Mouse (Mus musculus): ENCODE measurements at regions not wholly inside any gene's neighbourhood (a gene's known extent, or its start where the extent isn't known, plus 50 kb on each side); places are given as distances from the start of the nearest gene placed in this dataset.

DNA sequence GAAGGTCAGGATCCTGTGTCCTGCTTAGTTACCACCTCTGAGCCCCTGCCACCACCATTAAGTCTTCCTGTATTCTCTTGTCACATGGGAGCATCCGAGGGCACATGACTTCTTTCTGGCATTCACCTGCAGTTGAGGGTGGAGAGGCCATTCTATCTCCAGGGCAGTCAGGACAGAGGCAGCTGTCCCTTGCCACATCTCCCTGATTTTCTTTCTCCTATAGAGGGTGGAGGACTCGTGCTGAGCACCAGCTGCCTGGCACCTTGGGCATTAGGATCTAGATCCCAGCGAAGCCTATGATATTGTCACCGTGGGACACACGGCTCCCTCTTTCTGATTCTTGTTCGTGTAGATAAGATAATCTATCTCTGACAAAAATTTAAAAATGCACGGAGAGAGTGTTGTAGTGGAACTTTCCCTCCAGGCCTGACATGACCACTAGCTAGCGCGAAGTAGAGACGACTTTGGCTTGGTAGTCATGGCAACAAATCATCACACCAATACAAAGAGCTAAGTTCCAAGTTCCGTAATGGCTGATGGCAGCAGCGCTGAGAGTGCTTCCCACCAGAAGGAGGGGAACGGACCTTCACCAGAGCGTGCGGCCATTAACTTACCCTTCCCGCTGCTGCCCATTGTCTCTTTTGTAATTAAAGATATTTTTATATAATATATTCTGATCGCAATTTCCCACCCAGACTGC, 137.7 kb downstream of the Ipmk start:
- Histone ChIP-seq H3K27ac (no peak overlapping the region), H3K36me3 (ENCODE audit: insufficient read depth, low read length) (no peaks in the 10 kb centered on the region), H3K4me1 (replicated peaks; ENCODE audit: insufficient read depth, low read length) (no peaks in the 10 kb centered on the region), H3K9ac (ENCODE audit: low read depth, low read length) (no peak overlapping the region), H3K9me3 (replicated peaks; ENCODE audit: low read length) (no peaks in the 10 kb centered on the region), H3K27me3 (ENCODE audit: insufficient read depth, low read length) (no peaks in the 10 kb centered on the region), H3K4me3 (replicated peaks; ENCODE audit: low read depth, low read length) (no peak overlapping the region), H3K4me2 (ENCODE audit: low read length) (no peak overlapping the region)
- DNase-seq (ENCODE audit: low spot score) (no peak), ATAC-seq (replicated peaks; ENCODE audit: low FRiP score, low read depth) (no peak)
- 77% methylated on average over 17 of the region's 17 CpGs for WGBS
- no peak for TF ChIP-seq CTCF (IDR thresholded peaks at IDR 0.05; ENCODE audit: low read depth)

DNA sequence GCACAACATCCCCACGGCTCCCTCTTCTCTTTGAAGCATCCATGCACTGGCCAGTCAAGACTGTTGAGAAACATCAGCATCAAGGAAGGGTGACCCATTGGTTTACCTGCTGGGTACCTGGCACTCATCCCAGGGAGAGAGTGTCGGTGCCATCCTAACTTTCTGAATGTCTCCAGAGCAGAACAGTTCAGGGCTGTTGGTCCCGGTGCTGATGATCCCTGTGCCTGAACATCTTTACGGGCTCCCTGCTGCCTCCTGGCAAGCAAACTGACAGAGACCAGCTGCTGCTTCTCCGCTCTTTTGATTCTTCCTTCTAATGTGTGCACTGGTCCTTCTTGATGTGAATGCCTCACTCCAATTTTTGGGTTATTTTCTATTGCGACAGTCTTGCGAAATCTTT, 142.2 kb downstream of the Ipmk start:
- no peaks in the 10 kb centered on the region for H3K9me3 ChIP-seq (replicated peaks; ENCODE audit: low read length)
- TF ChIP-seq CTCF (IDR thresholded peaks at IDR 0.05; ENCODE audit: low read depth): no peak
- no peak overlapping the region for H3K4me2 ChIP-seq (ENCODE audit: low read length)
- WGBS: 77% methylated on average over 7 of the region's 7 CpGs
- H3K27me3 ChIP-seq (ENCODE audit: insufficient read depth, low read length): no peaks in the 10 kb centered on the region
- H3K27ac ChIP-seq: no peak overlapping the region
- H3K36me3 ChIP-seq (ENCODE audit: insufficient read depth, low read length): no peaks in the 10 kb centered on the region
- ATAC-seq (replicated peaks; ENCODE audit: low FRiP score, low read depth) (no peak), DNase-seq (ENCODE audit: low spot score) (no peak)
- no peaks in the 10 kb centered on the region for H3K4me1 ChIP-seq (replicated peaks; ENCODE audit: insufficient read depth, low read length)
- no peak overlapping the region for H3K9ac ChIP-seq (ENCODE audit: low read depth, low read length)
- H3K4me3 ChIP-seq (replicated peaks; ENCODE audit: low read depth, low read length): no peak overlapping the region

DNA sequence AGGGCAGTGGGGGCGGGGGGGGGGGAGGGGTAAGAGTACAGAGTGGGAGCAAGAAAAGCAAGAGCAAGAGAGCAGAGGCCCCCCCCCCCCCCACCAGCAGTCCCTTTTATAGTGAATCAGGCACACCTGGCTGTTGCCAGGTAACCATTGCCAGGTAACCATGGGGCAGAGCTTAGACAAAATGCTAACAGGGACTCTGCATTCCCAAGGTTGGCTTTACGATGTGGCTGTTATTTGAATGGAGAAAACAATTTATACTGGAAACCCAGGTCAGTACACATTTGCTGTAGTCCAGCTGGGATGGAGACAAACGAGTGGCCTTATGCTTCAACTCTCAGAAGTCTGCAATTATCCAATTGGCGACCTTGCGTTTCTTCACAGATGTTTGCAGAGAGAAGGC, 154.5 kb downstream of the Ipmk start:
- ATAC-seq (replicated peaks; ENCODE audit: low FRiP score, low read depth): no peak

DNA sequence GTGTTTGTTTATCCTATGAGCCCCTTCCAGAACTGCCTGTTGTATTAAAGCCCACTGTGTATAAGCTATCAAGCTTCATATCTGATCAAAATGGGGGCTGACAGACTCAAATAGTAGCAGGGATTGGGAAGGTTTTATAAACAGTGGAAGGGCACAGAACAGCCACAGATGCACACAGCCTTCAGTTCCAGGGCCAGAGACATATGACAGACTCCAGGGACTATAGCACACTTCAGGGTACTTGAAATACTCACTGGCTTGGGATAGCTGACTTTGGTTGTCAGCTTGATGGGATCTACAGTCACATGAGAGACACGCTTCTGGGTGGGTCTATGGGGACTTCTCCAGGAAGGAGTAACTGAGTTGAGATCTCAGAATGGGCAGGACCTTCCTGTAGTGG, 156.7 kb downstream of the Ipmk start:
- Histone ChIP-seq H3K27ac (no peak overlapping the region), H3K27me3 (ENCODE audit: insufficient read depth, low read length) (no peaks in the 10 kb centered on the region), H3K9ac (ENCODE audit: low read depth, low read length) (no peak overlapping the region), H3K36me3 (ENCODE audit: insufficient read depth, low read length) (no peaks in the 10 kb centered on the region), H3K4me3 (replicated peaks; ENCODE audit: low read depth, low read length) (no peak overlapping the region), H3K9me3 (replicated peaks; ENCODE audit: low read length) (no peaks in the 10 kb centered on the region), H3K4me2 (ENCODE audit: low read length) (no peak overlapping the region), H3K4me1 (replicated peaks; ENCODE audit: insufficient read depth, low read length) (no peaks in the 10 kb centered on the region)
- no peak for DNase-seq (ENCODE audit: low spot score)
- no peak for ATAC-seq (replicated peaks; ENCODE audit: low FRiP score, low read depth)
- no peak for TF ChIP-seq CTCF (IDR thresholded peaks at IDR 0.05; ENCODE audit: low read depth)
- whole genome bisulfite sequencing: 79% methylated on average over 1 of the region's 1 CpGs

More for the DNA sequence above, 154.5 kb downstream of the Ipmk start:
- TF ChIP-seq CTCF (IDR thresholded peaks at IDR 0.05; ENCODE audit: low read depth): no peak
- 33% methylated on average over 4 of the region's 5 CpGs for WGBS
- no peak overlapping the region for H3K27ac ChIP-seq
- no peak overlapping the region for H3K4me3 ChIP-seq (replicated peaks; ENCODE audit: low read depth, low read length)
- H3K27me3 ChIP-seq (ENCODE audit: insufficient read depth, low read length): no peaks in the 10 kb centered on the region
- no peaks in the 10 kb centered on the region for H3K9me3 ChIP-seq (replicated peaks; ENCODE audit: low read length)
- no peaks in the 10 kb centered on the region for H3K4me1 ChIP-seq (replicated peaks; ENCODE audit: insufficient read depth, low read length)
- no peak overlapping the region for H3K4me2 ChIP-seq (ENCODE audit: low read length)
- no peak for DNase-seq (ENCODE audit: low spot score)
- H3K9ac ChIP-seq (ENCODE audit: low read depth, low read length): no peak overlapping the region
- H3K36me3 ChIP-seq (ENCODE audit: insufficient read depth, low read length): no peaks in the 10 kb centered on the region

DNA sequence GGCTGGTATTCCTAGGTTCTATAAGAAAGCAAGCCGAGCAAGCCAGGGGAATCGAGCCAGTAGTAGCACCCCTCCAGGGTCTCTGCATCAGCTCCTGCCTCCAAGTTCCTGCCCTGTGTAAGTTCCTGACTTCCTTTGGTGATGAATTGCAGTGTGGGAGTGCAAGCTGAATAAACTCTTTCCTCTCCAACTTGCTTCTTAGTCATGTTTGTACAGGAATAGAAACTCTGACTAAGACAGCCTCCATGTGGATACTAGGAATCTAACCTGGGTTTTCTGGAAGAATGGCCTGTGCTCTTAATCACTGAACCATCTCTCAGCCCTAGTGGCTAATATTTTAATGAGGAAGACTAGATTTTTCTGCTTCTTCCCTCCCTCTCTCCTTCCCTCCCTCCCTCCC, 177.7 kb downstream of the Ipmk start:
- no peak overlapping the region for H3K4me2 ChIP-seq (ENCODE audit: low read length)
- no peaks in the 10 kb centered on the region for H3K9me3 ChIP-seq (replicated peaks; ENCODE audit: low read length)
- no peaks in the 10 kb centered on the region for H3K36me3 ChIP-seq (ENCODE audit: insufficient read depth, low read length)
- H3K9ac ChIP-seq (ENCODE audit: low read depth, low read length): no peak overlapping the region
- no peak overlapping the region for H3K27ac ChIP-seq
- DNase-seq (ENCODE audit: low spot score): no peak
- TF ChIP-seq CTCF (IDR thresholded peaks at IDR 0.05; ENCODE audit: low read depth): no peak
- H3K27me3 ChIP-seq (ENCODE audit: insufficient read depth, low read length): no peaks in the 10 kb centered on the region
- H3K4me3 ChIP-seq (replicated peaks; ENCODE audit: low read depth, low read length): no peak overlapping the region
- WGBS: 46% methylated on average over 2 of the region's 2 CpGs
- no peaks in the 10 kb centered on the region for H3K4me1 ChIP-seq (replicated peaks; ENCODE audit: insufficient read depth, low read length)
- no peak for ATAC-seq (replicated peaks; ENCODE audit: low FRiP score, low read depth)

DNA sequence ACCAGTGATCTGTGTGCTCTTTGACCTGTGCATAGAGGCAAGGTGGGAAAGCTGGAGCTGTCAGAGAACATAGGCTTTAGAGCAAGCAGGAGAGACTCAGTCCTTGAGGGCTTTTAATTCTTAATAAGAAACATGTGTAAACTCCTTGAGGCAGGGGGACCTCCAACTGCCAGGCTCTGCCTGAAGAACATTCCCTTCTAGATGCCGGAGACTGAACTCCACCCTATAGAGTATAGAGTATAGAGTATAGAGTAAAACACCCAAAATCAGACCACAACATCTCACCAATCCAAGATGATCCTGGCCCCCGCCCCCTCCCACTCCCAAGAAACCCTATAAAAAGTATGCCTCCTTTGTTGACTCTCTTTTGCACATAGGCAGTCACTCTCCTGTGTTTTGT, 186.2 kb downstream of the Ipmk start:
- Histone ChIP-seq H3K9ac (ENCODE audit: low read depth, low read length) (no peak overlapping the region), H3K4me2 (ENCODE audit: low read length) (no peak overlapping the region), H3K27ac (no peak overlapping the region), H3K4me1 (replicated peaks; ENCODE audit: insufficient read depth, low read length) (no peaks in the 10 kb centered on the region), H3K9me3 (replicated peaks; ENCODE audit: low read length) (no peaks in the 10 kb centered on the region), H3K4me3 (replicated peaks; ENCODE audit: low read depth, low read length) (no peak overlapping the region), H3K36me3 (ENCODE audit: insufficient read depth, low read length) (no peaks in the 10 kb centered on the region), H3K27me3 (ENCODE audit: insufficient read depth, low read length) (no peaks in the 10 kb centered on the region)
- ATAC-seq (replicated peaks; ENCODE audit: low FRiP score, low read depth) (no peak), DNase-seq (ENCODE audit: low spot score) (no peak)
- no peak for TF ChIP-seq CTCF (IDR thresholded peaks at IDR 0.05; ENCODE audit: low read depth)
- 82% methylated on average over 2 of the region's 2 CpGs for whole genome bisulfite sequencing

DNA sequence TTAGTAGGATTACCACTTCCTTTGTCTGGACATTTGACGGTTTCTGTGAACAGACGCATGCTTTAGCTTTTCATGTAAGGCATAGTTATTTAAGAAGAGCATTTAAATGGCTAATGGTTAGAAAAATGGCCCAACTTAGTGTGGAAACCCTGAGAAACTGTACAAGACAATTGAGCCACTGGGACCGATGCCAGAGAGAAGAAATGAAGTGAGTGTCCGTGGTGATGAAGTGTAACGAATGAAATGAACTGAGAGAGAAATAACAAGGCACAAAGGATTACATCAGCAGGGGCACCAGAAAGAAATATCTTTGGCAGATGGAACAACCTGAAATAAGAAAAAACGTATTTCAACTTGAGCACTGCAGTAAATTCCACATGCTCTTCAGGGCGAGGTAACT, 197.9 kb downstream of the Ipmk start:
- no peaks in the 10 kb centered on the region for H3K36me3 ChIP-seq (ENCODE audit: insufficient read depth, low read length)
- no peaks in the 10 kb centered on the region for H3K4me1 ChIP-seq (replicated peaks; ENCODE audit: insufficient read depth, low read length)
- H3K4me3 ChIP-seq (replicated peaks; ENCODE audit: low read depth, low read length): no peak overlapping the region
- ATAC-seq (replicated peaks; ENCODE audit: low FRiP score, low read depth) (no peak), DNase-seq (ENCODE audit: low spot score) (no peak)
- no peak for TF ChIP-seq CTCF (IDR thresholded peaks at IDR 0.05; ENCODE audit: low read depth)
- no peak overlapping the region for H3K4me2 ChIP-seq (ENCODE audit: low read length)
- WGBS: 79% methylated on average over 7 of the region's 7 CpGs
- no peak overlapping the region for H3K27ac ChIP-seq
- no peak overlapping the region for H3K9ac ChIP-seq (ENCODE audit: low read depth, low read length)
- no peaks in the 10 kb centered on the region for H3K27me3 ChIP-seq (ENCODE audit: insufficient read depth, low read length)
- no peaks in the 10 kb centered on the region for H3K9me3 ChIP-seq (replicated peaks; ENCODE audit: low read length)
